Mouse (Mus musculus) T-helper 2 cell (primary cell): ENCODE measurements at regions not wholly inside any gene's neighbourhood (a gene's known extent, or its start where the extent isn't known, plus 50 kb on each side); places are given as distances from the start of the nearest gene placed in this dataset.

Experiments used
- in situ Hi-C: fragments of 300-600 bp; cut with MboI, MseI; formaldehyde crosslinking; loops from one replicate; pipeline ENCODE4 v1.15.1; 2025; ENCODE audit warnings: high pct_unique_total_duplicates

GRCm38 (mm10) chr13:52254185-52254584, 276.9 kb downstream of the Diras2 start:
- in situ Hi-C loops: loop anchor here (5.0 kb wide), 1 partner anchor 368 kb away; no protein-coding TSS in a partner anchor

GRCm38 (mm10) chr13:52255697-52256096, 275.4 kb downstream of the Diras2 start:
- in situ Hi-C loops: no loop called here

GRCm38 (mm10) chr13:52258373-52258772, 272.7 kb downstream of the Diras2 start:
- in situ Hi-C loops: no loop called here

GRCm38 (mm10) chr13:52262949-52263550, 268.0 kb downstream of the Diras2 start:
- in situ Hi-C loops: no loop called here

GRCm38 (mm10) chr13:52268279-52268678, 262.8 kb downstream of the Diras2 start:
- in situ Hi-C loops: no loop called here

- in situ Hi-C loops: loop anchor here (10.0 kb wide), 1 partner anchor 201 kb away; no protein-coding TSS in a partner anchor
These were observed 257.4 kb downstream of the Diras2 start for GRCm38 (mm10) chr13:52273502-52274246.

- in situ Hi-C loops: loop anchor here (5.0 to 10.0 kb wide), 3 partner anchors 200 to 352 kb away; no protein-coding TSS in a partner anchor
These were observed 255.9 kb downstream of the Diras2 start for GRCm38 (mm10) chr13:52275196-52275595.

- in situ Hi-C loops: loop anchor here (5.0 to 10.0 kb wide), 3 partner anchors 199 to 352 kb away; no protein-coding TSS in a partner anchor
These were observed 255.4 kb downstream of the Diras2 start for GRCm38 (mm10) chr13:52275675-52276074.

GRCm38 (mm10) chr13:52277195-52277594, 253.9 kb downstream of the Diras2 start:
- in situ Hi-C loops: loop anchor here (5.0 to 10.0 kb wide), 3 partner anchors 198 to 350 kb away; no protein-coding TSS in a partner anchor

GRCm38 (mm10) chr13:52278831-52279230, 252.2 kb downstream of the Diras2 start:
- in situ Hi-C loops: loop anchor here (5.0 to 10.0 kb wide), 3 partner anchors 196 to 348 kb away; no protein-coding TSS in a partner anchor

- in situ Hi-C loops: loop anchor here (5.0 to 10.0 kb wide), 3 partner anchors 195 to 348 kb away; no protein-coding TSS in a partner anchor
These were observed 251.7 kb downstream of the Diras2 start for GRCm38 (mm10) chr13:52279281-52279969.

GRCm38 (mm10) chr13:52279970-52280348, 251.1 kb downstream of the Diras2 start:
- in situ Hi-C loops: loop anchor here (5.0 to 10.0 kb wide), 3 partner anchors 195 to 347 kb away; no protein-coding TSS in a partner anchor

GRCm38 (mm10) chr13:52281271-52281670, 249.8 kb downstream of the Diras2 start:
- in situ Hi-C loops: no loop called here

- in situ Hi-C loops: no loop called here
These were observed 248.6 kb downstream of the Diras2 start for GRCm38 (mm10) chr13:52282500-52282899.

- in situ Hi-C loops: no loop called here
These were observed 247.6 kb downstream of the Diras2 start for GRCm38 (mm10) chr13:52283456-52283855.

- in situ Hi-C loops: no loop called here
These were observed 246.9 kb downstream of the Diras2 start for GRCm38 (mm10) chr13:52284026-52284801.

- in situ Hi-C loops: no loop called here
These were observed 242.7 kb downstream of the Diras2 start for GRCm38 (mm10) chr13:52288400-52288799.

GRCm38 (mm10) chr13:52295847-52296246, 235.2 kb downstream of the Diras2 start:
- in situ Hi-C loops: no loop called here

GRCm38 (mm10) chr13:52296541-52297276, 234.4 kb downstream of the Diras2 start:
- in situ Hi-C loops: no loop called here

- in situ Hi-C loops: no loop called here
These were observed 233.8 kb downstream of the Diras2 start for GRCm38 (mm10) chr13:52297277-52297623.

- in situ Hi-C loops: no loop called here
These were observed 232.7 kb downstream of the Diras2 start for GRCm38 (mm10) chr13:52298362-52298761.
